Mouse (Mus musculus) neutrophil, adult 5-6 weeks (primary cell): Measurements from ENCODE around the gene Srbd1. TPM values are rescaled to one million over a fixed set of nuclear protein-coding genes. Genes with fewer than 3 reads are reported as not detected.
A peak's percentile ranks its signal among the peaks of the same experiment; 100 is the strongest.

Experiments used
- ATAC-seq: fragments of 151-379, 151-347 bp; 2 replicates; pipeline ENCODE4 v1.8.0; 2017; ENCODE audit warnings: mild to moderate bottlenecking, moderate TSS enrichment; ENCODE audit not compliant: insufficient number of reproducible peaks, poor library complexity, low FRiP score, severe bottlenecking; ENCODE audit errors: extremely low read depth
- total RNA-seq: library from RNA; stranded (forward); fragments of 200-1000 nt; gene quantifications from 2 replicates; pipeline ENCODE4 v1.2.3, GENCODE M21; 2017

Gene Srbd1
- 18.3 and 20.0 TPM in 2 replicates for total RNA-seq

DNA sequence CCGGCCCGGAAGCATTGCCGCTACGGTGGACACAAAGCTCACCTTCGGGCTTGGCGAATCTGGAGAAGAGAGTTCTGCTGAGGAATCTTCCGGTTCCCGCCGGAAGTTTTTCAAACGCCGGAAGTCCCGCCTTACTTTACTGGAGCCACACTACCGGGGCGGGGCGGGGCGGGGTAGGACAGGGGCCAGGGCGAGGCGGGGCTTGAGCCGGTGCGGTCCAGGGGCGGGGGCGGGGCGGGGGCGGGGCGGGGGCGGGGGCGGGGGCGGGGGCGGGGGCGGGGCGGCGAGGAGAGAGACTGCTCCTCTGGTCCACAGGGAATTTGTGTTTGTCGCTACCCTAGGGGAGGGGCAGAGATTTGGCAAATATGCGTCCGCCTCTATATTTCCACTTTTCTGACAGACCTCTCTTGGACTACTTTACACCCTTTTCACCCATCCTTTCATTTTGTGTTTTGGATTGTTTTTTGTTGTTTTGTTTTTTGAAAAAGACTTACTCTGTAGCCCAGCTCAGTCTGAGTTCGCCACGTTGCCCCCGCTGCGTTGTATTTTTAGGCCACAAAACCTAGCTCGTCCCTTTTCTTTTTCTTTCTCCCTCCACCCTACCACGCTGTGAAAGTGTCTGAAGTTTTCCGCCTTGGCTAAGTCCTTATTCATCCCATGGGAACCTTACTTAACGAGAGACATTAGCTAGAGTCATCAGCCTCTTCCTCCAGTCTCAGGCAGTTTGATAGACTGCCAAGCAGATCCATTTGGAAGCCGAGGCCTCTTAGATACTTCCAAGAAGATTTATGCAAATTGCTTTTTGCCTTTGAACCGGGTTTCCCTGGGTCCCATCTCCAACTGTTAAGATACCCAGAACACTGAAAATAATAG is at the start of gene Srbd1:
TSS of gene Srbd1 (minus strand) at position 97 of the 873 bp plus-strand sequence.
- peak; percentile 89 for ATAC-seq

DNA sequence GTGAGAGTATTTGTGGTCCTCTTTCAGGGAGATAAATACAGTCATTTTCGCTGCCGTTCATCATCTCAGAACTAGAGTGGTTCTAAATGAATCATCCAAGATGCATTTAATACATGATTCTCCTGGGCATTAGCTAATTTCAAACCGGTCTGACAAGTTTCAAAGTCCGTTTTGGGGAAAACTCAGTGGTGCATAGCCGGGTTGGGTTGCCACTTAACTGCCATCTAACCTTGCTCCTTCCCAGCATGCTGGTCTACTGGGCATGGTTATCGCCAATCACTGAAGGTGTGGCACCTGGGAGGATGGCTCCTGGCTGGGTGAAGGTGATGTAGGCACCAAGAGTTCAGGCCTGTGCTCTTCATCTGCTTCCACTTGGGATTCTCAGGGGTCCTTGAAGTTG is 49.0 kb upstream of the Srbd1 start:
- no peak for ATAC-seq

DNA sequence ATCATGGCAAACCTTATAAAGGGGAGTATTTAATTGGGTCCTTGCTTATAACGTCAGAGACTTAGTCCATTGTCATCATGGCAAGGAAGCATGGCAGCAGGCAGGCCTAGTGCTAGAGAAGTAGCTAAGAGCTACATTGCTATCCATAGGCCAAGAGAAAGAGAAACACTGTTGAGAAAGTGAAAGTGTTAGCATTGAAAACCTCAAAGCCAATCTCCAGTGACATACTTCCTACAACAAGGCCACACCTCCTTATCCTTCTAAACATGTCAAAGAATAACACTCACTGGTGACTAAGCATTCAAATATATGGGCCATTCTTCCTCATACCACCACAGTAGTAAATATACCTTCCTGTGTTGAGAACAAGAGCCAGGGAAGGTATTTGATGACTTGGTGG is 42.8 kb upstream of the Srbd1 start:
- peak; percentile 84 for ATAC-seq

DNA sequence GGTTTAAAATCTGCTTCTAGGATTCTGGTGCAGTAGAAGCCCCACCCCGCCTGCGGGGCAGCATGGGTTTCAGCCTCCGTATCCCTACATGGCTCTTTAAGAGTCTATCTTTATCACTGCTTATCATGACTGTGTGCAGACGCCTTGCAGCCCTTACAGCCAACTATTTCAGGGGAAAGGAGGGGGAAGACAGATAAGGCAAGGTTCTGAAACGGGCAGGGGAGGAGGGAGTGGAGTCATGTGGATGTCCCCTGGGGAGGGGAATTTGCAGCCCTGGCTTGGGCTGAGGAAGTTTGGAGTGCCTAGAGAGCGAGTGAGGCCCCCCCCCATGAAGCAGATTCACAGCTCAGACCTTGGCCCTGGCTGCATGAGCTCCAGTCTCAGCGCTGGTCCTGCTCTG is 40.6 kb upstream of the Srbd1 start:
- ATAC-seq: no peak

DNA sequence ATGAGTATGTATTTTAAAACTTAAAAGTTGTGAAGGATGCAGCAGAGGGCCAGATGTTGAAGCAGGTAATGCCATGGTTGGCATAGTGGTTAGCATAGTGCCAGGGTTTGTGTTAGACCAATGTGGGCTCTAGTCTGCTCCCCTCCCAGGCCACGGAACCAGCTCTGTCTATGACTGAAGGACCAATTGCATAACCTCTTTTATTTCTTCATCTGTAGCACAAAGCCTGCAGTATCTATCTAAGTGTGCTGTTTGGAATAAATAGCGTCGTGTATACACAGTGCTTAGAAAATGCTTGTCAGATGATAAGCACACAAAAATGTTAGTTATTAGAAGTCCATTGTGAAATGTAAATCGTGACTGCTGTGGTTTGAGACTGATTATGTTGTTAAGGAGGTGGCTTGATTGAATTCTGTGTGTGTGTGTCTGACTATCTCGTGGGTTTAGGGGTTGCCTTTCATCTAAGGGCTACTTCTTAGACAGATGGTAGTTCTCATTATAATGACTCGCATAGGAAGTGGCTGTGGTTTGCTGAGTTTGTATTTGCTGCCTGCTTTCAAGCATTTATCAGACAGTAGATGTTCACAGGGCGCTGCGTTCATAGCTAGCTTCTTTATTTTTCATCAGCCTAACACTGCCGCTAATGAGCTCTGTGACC is 39.7 kb upstream of the Srbd1 start:
- ATAC-seq: no peak

DNA sequence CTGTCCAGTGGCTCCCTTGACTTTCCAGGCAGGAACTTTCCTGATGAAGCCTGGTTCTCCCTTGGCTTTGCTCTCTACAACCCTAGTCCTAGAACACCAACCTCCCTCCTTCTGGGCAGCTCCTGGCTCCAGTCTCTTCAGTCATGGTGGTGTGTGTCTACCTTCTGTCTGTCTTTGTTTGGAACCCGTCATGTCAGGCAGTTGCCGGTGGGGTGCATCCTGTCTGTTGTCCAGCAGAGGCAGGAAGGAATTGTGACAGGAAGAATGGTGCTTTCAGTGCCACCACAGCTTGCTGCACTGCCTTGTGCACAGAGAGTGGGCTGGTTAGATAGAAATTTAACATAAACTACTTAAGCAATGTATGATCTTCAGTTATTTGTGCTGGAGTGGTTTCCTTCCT is 38.8 kb upstream of the Srbd1 start:
- no peak for ATAC-seq

DNA sequence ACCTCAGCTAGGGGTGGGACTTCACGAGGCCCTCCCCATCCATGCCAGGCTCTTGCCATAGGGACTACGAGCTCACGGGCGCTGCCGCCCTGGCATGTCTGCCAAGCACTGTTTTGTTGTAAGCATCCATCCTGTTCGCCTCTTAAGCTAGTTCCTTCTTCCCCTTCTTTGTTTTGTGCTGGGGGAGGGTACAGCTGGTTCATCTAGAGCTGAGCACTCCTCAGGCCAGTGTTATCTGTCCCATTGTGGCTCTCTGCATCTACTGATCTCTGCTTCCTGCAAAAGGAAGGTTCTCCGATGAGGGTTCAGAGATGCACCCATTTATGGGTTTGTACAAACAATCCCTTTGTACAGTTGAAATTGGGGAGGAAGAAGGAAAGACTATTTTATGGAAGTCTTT is 31.7 kb upstream of the Srbd1 start:
- no peak for ATAC-seq

DNA sequence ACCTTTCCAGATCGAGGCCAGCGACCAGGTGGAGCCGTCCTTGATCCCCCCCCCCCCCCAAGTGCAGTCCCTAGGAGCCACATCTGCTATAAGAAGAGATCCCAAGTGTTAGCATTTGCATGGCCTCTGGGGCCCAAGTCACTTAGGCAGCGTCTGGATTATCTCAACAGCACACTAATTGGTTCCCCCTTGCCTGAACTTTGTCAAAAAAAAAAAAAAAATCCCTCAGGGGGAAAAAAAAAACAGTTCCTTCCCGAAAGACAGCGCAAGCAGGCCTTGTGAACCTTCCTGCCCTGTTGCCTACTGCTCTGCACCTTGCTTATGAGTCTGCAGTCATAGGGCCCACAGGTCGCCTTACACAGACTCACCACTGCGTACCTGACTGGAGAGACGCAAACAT is 30.5 kb upstream of the Srbd1 start:
- no peak for ATAC-seq

DNA sequence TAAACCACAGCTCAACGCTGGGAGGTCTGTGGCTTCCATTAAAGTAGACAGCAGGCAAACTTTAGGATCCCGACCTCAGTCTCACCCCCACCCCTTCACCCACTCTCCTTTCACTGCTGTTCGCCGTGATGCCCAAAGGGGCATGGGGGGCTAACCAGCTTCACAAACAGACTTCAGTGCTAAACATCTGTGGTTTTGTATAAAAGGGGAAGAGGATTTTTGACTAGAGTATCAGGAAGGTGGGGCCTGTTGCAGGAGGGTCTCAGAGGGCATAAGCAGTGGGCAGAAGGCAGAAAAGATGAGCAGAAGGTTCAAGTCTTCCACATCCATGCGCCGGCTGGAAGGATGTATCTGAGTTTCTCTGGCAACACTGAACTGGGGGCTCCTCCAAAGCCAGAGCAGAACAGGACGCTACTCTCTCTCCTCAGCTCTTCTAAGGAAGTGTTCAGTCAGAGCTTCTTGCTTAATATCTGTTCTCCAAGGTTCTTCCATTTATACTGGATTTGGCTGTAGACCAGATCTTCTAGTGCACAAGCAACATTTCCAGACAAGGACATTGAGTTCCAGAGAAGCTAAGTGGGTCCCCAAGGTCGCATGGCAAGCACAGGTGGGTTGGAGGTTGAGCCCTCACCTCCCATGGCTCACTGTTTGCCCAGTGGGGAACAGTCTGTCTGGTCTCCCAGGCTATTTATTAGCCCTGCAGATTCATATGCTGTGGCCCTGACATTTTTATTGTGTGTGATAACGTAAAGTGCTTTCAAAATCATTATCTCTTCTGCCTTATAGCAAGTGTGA is 25.4 kb upstream of the Srbd1 start:
- ATAC-seq: no peak

DNA sequence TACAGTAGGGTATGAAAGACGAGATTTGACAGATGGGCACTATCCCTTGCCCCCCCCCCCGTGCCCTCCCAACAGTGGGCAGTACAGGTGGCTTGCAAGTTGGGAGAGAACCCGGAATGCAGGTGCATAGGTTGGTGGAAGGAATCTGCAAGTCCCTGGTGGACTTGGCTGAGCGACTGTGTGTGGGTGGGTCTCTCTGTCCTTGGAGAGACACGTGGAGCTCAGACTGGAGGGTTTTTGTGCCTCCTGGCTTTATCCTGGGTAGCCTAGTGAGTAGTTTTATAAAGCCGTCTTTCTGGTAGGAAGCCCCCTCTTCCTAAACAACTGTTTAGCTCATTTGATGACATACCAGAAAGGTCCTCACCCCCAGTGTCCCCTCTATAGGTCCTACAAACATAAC is 24.1 kb upstream of the Srbd1 start:
- ATAC-seq: no peak

DNA sequence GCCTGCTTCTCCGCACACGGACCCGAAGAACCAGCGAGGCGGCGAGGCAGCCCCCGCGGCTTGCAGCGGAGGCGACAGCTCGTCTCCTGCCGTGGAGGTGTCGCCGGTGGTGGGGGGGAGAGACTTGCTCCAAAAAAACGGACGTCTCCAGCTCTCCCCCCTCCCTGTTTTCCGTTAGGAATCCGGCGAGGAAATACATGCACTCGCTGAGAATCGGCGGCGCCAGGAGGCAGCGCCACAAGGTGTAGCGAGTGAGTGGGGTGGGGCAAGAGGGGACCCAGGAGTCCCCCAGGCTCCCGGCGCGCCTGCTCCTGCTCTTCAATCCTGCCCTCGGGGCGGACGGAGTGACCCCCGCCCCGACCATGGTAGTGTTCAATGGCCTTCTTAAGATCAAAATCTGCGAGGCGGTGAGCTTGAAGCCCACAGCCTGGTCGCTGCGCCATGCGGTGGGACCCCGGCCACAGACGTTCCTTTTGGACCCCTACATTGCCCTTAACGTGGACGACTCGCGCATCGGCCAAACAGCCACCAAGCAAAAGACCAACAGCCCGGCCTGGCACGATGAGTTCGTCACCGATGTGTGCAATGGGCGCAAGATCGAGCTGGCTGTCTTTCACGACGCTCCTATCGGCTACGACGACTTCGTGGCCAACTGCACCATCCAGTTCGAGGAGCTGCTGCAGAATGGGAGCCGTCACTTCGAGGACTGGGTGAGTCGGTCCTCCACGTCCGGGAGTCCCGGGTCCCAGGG is 23.4 kb upstream of the Srbd1 start:
- ATAC-seq: no peak

DNA sequence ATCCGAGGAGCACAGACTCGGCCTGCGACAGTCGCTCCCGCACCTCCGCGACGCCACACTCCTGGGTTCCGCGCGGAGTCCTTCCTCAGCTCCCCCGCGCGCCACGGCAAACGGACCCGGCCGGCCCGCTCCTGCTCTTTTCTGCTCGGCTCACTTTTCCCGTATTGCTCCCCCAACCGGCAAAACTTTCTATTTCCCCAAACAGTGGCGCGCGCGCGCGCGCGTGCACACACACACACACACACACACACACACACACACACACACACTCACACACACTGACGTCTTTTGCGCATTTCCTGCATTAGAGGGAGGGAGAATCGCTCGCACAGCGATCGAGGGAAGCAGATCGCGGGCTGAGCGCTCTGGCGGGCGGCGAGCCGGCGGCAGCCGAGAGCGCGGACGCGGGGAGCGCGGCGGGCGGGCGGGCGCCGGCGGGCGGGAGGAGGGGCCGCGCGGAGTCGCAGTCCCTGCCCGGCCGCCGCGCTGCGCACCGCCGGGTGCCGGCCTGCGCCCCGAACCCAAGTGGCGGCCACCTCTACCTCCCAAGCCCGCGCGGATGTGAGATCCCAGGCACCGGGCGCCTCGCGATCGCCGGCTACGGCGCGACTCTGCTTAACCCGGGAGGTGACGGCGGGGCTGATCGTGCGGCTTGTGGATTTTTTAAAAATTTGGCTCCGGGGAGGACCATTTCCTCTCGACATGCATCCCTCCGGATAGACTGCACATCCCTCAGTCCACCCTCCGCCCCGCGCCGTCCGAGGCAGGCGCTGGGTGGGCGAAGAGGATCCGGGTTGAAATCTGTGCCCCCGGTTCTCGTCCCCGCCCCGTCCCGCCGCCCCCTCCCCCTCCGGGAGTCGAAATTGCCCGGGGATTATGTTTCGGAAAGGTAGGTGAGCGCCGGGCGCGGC is 22.6 kb upstream of the Srbd1 start, which contains the start of gene Prkce:
TSS of gene Prkce (plus strand) at position 466 of the 911 bp plus-strand sequence.
- ATAC-seq: peak; percentile 76

DNA sequence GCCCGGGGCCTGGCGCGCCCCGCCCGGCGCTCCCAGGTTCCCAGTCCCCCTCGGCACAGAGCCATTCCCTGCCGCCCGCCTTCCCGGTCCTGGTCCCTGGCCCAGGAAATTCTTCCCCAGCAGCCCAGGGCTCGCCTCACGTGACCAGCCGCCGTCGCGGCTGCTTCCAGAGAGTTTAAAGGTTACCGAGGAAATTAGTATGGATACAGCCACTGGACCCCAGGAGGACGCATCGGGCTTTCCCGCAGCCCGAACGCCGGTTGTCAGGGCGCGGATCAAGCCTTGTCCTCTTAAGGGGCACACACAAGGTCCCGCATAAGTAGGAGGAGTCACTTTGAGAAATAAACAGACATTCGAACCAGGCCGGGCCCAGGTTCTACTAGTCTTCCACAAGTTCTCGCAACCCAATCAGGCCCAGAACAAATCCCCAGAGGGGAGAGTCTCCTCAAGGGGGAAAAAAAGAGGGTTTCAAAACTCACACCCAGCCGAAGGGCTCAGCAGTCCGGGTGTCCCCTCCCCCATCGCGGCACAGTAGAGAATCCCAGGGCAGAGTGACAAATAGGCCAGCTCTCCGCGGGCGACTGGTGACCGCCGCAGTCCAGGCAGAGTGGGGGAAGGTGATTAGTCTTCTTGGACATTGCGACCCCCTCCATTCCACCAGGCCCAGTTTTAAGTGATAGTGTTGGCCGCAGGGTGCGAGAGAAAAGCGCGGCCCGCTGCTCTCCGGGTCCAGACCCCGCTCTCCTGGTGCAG is 21.8 kb upstream of the Srbd1 start:
- ATAC-seq: peak; percentile 13; the same call in 1 of the 2 replicates

DNA sequence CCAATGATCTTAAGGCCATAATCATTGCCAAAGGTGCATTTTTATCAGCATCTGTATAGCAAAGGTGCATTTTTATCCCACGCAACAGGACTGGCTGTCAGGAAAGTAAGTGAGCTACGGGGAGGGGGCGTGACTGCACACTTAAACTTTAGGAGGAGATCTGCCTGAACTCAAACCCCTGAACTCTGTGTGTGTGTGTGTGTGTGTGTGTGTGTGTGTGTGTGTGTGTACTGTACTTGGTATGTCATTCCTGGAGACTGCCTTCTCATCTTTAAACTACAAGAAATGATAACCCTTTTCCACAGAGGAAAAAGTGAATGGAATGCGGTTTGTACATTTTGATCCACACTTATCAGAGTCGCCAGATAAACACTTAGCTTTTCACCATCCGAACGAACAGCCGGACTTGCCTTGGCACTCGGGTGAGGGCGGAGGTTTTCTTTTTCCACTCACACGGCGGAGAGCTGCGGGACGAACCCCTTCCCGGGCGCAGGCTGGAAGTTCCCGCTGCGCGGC is 21.1 kb upstream of the Srbd1 start:
- ATAC-seq: no peak

DNA sequence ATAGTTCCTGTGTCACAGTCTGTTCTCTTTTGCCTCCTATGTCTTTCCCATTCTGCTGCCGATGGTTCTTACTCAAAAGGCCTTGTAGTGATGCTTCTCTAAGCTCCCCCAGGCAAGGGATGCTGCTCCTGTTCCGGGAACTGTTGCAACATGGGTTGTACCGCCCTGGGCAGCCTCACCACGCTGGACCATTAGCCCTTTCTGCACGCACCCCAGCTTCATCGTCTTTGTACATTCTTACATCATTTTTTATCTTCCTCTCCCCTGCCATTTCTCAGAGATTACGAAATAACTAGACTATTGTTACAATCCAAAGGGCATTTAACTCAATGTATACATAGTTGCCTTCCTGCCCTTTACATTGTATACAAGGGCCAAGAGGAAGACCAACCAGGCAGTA is 19.4 kb upstream of the Srbd1 start:
- ATAC-seq: no peak

DNA sequence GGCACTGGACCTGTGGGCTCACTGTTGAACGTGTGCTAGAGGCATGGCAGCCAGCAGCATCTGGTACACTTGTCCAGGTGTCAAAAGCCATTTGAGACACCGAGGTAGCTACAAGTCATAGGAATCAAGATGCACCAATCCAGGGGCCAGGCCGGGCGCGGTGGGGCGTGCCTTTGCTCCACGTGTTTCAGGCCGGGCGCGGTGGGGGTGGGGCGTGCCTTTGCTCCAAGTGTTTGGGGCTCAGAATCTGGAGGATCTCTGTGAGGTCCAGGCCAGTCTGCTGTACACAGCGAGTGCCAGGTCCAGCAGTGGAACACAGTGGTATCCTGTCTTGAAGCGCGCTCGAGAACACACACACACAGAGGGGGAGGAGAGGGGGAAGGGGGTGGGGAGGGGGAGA is 17.7 kb upstream of the Srbd1 start:
- no peak for ATAC-seq

DNA sequence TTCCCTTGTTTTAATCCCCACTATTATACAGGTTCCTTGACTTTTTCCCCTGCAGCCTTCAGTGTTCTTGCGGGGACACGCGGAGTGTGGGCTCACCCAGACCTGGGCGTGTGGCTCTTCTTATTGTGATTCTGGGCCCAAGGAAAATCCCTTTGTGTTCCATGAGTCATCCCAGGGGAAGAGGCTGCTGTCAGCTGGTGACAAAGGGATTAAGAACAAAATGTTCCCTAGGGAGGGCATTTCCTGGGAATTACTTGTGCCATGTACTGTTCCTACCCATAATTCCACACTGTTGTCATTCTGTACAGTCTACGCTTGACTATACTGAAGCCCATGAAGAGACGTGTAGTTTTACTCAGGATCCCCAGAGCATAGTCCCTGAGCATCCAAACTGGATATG is 12.0 kb upstream of the Srbd1 start:
- no peak for ATAC-seq
